Mouse (Mus musculus): ENCODE results near the gene Crhbp. TPM values are rescaled to one million over a fixed set of nuclear protein-coding genes. Genes with fewer than 3 reads are reported as not detected.
A peak's percentile ranks its signal among the peaks of the same experiment; 100 is the strongest.

The Crhbp gene
- polyA plus RNA-seq, 1 experiment from 2014 or later, result 0.05 TPM

GRCm38 (mm10) chr13:95412257-95412656 lies 32.5 kb downstream of the Crhbp start:
- H3K27me3 ChIP-seq (ENCODE audit: control insufficient read depth, insufficient read depth, low read length), result no peaks in the 10 kb centered on the region
- WGBS, result 8% methylated on average over 2 of the region's 2 CpGs
- H3K4me3 ChIP-seq (ENCODE audit: low read depth, low read length), result no peak overlapping the region
- ATAC-seq (ENCODE audit: low FRiP score, low TSS enrichment), result no peak
- no peaks in the 10 kb centered on the region for H3K4me1 ChIP-seq (replicated peaks; ENCODE audit: control insufficient read depth, insufficient read depth)
- no peak for DNase-seq (ENCODE audit: low spot score)
- no peaks in the 10 kb centered on the region for H3K9me3 ChIP-seq (ENCODE audit: control insufficient read depth, low read length)
- H3K9ac ChIP-seq (ENCODE audit: low read length), result no peak overlapping the region
- TF ChIP-seq CTCF (IDR thresholded peaks at IDR 0.05; ENCODE audit: low read depth) (no peak), EP300 (optimal IDR thresholded peaks at IDR 0.05) (no peak)
- H3K36me3 ChIP-seq (ENCODE audit: control insufficient read depth, insufficient read depth, low read length), result no peaks in the 10 kb centered on the region
- no peak overlapping the region for H3K27ac ChIP-seq (replicated peaks)
- H3K4me2 ChIP-seq (replicated peaks; ENCODE audit: low read depth), result no peak overlapping the region

- no peak overlapping the region for H3K4me2 ChIP-seq (replicated peaks; ENCODE audit: low read depth)
- H3K9me3 ChIP-seq (ENCODE audit: control insufficient read depth, low read length), result peaks cover 3% of the 10 kb centered on the region; the same call in 1 of the 2 replicates
- no peak overlapping the region for H3K4me3 ChIP-seq (ENCODE audit: low read depth, low read length)
- no peak overlapping the region for H3K27ac ChIP-seq (replicated peaks)
- TF ChIP-seq EP300 (optimal IDR thresholded peaks at IDR 0.05), result no peak
- no peak for TF ChIP-seq CTCF (IDR thresholded peaks at IDR 0.05; ENCODE audit: low read depth)
- ATAC-seq (ENCODE audit: low FRiP score, low TSS enrichment) (no peak), DNase-seq (ENCODE audit: low spot score) (no peak)
- no peaks in the 10 kb centered on the region for H3K27me3 ChIP-seq (ENCODE audit: control insufficient read depth, insufficient read depth, low read length)
- no peaks in the 10 kb centered on the region for H3K36me3 ChIP-seq (ENCODE audit: control insufficient read depth, insufficient read depth, low read length)
- no peak overlapping the region for H3K9ac ChIP-seq (ENCODE audit: low read length)
- H3K4me1 ChIP-seq (replicated peaks; ENCODE audit: control insufficient read depth, insufficient read depth), result no peaks in the 10 kb centered on the region
- WGBS, result 85% methylated on average over 7 of the region's 7 CpGs
Measured at GRCm38 (mm10) chr13:95393242-95393641, 51.5 kb downstream of the Crhbp start.

DNA sequence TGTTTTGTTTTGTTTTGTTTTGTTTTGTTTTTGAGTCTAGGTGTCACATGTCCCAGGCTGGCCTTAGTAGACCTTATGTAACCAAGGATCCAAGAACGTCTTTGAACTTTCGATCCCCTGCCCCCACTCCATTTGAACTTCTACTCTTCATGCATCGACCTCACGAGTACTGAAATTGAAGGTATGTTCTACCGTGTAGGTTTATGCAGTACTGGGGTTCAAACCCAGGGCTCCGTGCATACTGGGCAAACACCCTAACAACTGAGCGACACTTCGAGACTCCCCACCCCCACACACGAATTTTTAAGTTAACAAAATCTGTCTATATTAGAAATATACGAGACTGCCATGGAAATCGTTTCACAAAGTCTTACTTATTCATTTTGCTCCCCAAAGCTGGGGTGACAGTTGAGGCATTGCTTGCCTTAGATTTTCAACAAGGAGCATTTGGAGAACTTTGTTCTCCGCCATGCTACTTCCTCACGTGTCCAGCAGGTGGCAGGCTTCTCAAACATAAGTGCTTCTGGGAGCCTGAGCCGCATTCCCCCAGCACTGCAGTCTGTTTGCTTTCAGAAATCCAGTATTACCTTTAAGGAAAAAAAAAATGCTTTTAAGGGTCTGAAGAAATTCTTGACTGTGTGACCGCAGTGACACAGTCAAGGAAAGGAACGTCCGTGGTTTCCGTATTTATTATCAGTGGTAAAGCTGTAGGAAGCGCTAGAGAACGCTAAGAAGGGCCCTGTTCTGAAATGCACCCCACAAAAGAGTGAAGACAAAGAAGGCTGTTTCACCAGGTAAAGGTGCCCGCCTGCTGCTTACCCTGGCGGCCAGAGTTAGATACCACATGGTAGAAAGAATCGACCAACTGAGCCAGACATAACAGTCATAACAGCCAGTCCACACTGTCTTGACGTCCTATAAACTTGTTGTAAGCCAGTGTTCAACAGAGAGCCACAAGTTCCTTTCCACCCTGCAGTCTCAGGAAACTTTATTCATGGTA lies 54.6 kb downstream of the Crhbp start:
- Histone ChIP-seq H3K4me3 (ENCODE audit: low read depth, low read length) (no peak overlapping the region), H3K36me3 (ENCODE audit: control insufficient read depth, insufficient read depth, low read length) (no peaks in the 10 kb centered on the region), H3K27ac (replicated peaks) (no peak overlapping the region), H3K9ac (ENCODE audit: low read length) (no peak overlapping the region), H3K9me3 (ENCODE audit: control insufficient read depth, low read length) (no peaks in the 10 kb centered on the region), H3K4me1 (replicated peaks; ENCODE audit: control insufficient read depth, insufficient read depth) (no peaks in the 10 kb centered on the region), H3K4me2 (replicated peaks; ENCODE audit: low read depth) (0 out of 2 replicates have a peak overlapping the region, but pooled peaks have one; percentile 8), H3K27me3 (ENCODE audit: control insufficient read depth, insufficient read depth, low read length) (no peaks in the 10 kb centered on the region)
- 30% methylated on average over 24 of the region's 24 CpGs for WGBS
- DNase-seq (ENCODE audit: low spot score) (peak; percentile 82), ATAC-seq (ENCODE audit: low FRiP score, low TSS enrichment) (peak; percentile 69; the same call in 1 of the 2 replicates)
- TF ChIP-seq EP300 (optimal IDR thresholded peaks at IDR 0.05) (no peak), CTCF (IDR thresholded peaks at IDR 0.05; ENCODE audit: low read depth) (peak; percentile 90)

- Histone ChIP-seq H3K36me3 (ENCODE audit: control insufficient read depth, insufficient read depth, low read length) (no peaks in the 10 kb centered on the region), H3K9me3 (ENCODE audit: control insufficient read depth, low read length) (no peaks in the 10 kb centered on the region), H3K4me2 (replicated peaks; ENCODE audit: low read depth) (no peak overlapping the region), H3K4me1 (replicated peaks; ENCODE audit: control insufficient read depth, insufficient read depth) (no peaks in the 10 kb centered on the region), H3K27me3 (ENCODE audit: control insufficient read depth, insufficient read depth, low read length) (no peaks in the 10 kb centered on the region), H3K4me3 (ENCODE audit: low read depth, low read length) (no peak overlapping the region), H3K9ac (ENCODE audit: low read length) (no peak overlapping the region), H3K27ac (replicated peaks) (no peak overlapping the region)
- no peak for ATAC-seq (ENCODE audit: low FRiP score, low TSS enrichment)
- no peak for DNase-seq (ENCODE audit: low spot score)
- WGBS, result 70% methylated on average over 5 of the region's 5 CpGs
- TF ChIP-seq EP300 (optimal IDR thresholded peaks at IDR 0.05) (no peak), CTCF (IDR thresholded peaks at IDR 0.05; ENCODE audit: low read depth) (no peak)
Measured at GRCm38 (mm10) chr13:95388226-95388625, 56.5 kb downstream of the Crhbp start.

GRCm38 (mm10) chr13:95382418-95382817 lies 62.3 kb downstream of the Crhbp start:
- Histone ChIP-seq H3K4me2 (replicated peaks; ENCODE audit: low read depth) (no peak overlapping the region), H3K4me3 (ENCODE audit: low read depth, low read length) (no peak overlapping the region), H3K4me1 (replicated peaks; ENCODE audit: control insufficient read depth, insufficient read depth) (no peaks in the 10 kb centered on the region), H3K27me3 (ENCODE audit: control insufficient read depth, insufficient read depth, low read length) (no peaks in the 10 kb centered on the region), H3K9me3 (ENCODE audit: control insufficient read depth, low read length) (no peaks in the 10 kb centered on the region), H3K36me3 (ENCODE audit: control insufficient read depth, insufficient read depth, low read length) (no peaks in the 10 kb centered on the region), H3K27ac (replicated peaks) (no peak overlapping the region), H3K9ac (ENCODE audit: low read length) (no peak overlapping the region)
- no peak for DNase-seq (ENCODE audit: low spot score)
- WGBS, result 78% methylated on average over 5 of the region's 5 CpGs
- no peak for ATAC-seq (ENCODE audit: low FRiP score, low TSS enrichment)
- TF ChIP-seq CTCF (IDR thresholded peaks at IDR 0.05; ENCODE audit: low read depth), result no peak
- no peak for TF ChIP-seq EP300 (optimal IDR thresholded peaks at IDR 0.05)

Other genes with a start within 250 kb of the Crhbp start
- 2.5 and 3.8 TPM in 2 replicates for gene Pde8b, start 194.6 kb downstream of the Crhbp start, polyA plus RNA-seq (2015; fragmentation: Nextera tagmentation; extraction: Ambion mirVana)
- gene Zbed3, start 121.3 kb downstream of the Crhbp start, polyA plus RNA-seq (2015; fragmentation: Nextera tagmentation; extraction: Ambion mirVana), result 24.9 and 25.4 TPM in 2 replicates
- gene Aggf1, start 69.6 kb downstream of the Crhbp start, polyA plus RNA-seq (2015; fragmentation: Nextera tagmentation; extraction: Ambion mirVana), result 17.6 and 18.5 TPM in 2 replicates
- gene S100z, start 33.8 kb upstream of the Crhbp start, polyA plus RNA-seq (2015; fragmentation: Nextera tagmentation; extraction: Ambion mirVana), result 0.38 and 0.39 TPM in 2 replicates
- 10.7 and 12.8 TPM in 2 replicates for gene F2rl1, start 80.3 kb upstream of the Crhbp start, polyA plus RNA-seq (2015; fragmentation: Nextera tagmentation; extraction: Ambion mirVana)
- gene F2r, start 173.6 kb upstream of the Crhbp start, polyA plus RNA-seq (2015; fragmentation: Nextera tagmentation; extraction: Ambion mirVana), result 20.1 and 23.0 TPM in 2 replicates